Mouse (Mus musculus) duodenum, adult 2 months (tissue): ENCODE results near the gene Kdm5c. TPM values are rescaled to one million over a fixed set of nuclear protein-coding genes. Genes with fewer than 3 reads are reported as not detected.

Experiments
- polyA plus RNA-seq: library from polyadenylated mRNA; depleted of rRNA; stranded (reverse); fragments of >200 nt; gene quantifications from 2 replicates; pipeline ENCODE4 v1.2.3, GENCODE M21; 2012; ENCODE audit warnings: low replicate concordance; rRNA removed

The Kdm5c gene
- polyA plus RNA-seq: 57.0 and 68.7 TPM in 2 replicates

DNA sequence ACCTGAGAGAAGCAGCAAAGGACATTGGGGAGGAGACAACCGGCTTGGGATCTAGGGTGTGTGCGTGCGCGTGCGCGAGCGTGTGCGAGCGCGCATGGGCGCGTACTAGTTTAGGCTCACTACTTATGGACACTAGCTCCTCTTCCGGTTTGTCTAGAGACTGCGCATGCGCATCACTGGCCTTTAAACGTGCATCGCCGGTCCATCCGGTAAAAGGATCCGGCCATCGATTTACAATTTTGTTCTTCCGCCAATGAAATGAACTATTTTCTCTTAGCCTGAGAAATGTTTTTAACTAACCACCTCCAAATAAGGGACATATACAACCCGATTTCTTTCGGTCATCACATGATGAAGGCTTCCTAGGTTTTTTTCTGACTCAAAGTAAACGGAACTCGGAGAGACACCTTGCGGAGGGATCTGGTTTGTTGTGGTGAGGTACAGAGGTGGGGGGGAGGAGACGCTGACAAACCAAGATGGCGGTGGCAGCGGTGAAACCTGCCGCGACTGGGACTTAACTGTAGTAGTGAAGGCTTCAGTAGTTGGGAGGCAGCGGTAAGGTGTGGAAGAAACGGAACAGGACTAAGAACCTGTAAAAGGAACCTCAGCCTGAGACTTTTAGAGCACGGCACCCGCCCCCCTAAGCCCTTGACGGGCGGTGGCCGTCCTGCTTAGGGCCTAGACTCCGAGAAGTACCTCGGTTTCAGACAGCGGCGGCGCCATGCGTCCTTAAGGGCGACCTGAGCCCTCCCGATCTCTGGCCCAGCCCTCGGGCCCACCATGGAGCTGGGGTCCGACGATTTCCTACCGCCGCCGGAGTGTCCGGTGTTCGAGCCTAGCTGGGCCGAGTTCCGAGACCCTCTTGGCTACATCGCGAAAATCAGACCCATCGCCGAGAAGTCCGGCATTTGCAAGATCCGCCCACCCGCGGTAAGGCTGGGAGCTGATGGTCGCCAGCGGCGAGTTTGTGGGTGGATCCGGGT is at the start of gene Kdm5c:
Gene Kdm5c (plus strand): TSS at position 240 of the 983 bp plus-strand sequence.

Other genes starting within 250 kb of the Kdm5c start
- gene Hsd17b10, start 231.2 kb upstream of the Kdm5c start, polyA plus RNA-seq: 38.6 and 38.9 TPM in 2 replicates
- gene Ribc1, start 216.7 kb upstream of the Kdm5c start, polyA plus RNA-seq: 0.25 and 0.32 TPM in 2 replicates
- 5.6 and 7.7 TPM in 2 replicates for gene Smc1a, start 216.6 kb upstream of the Kdm5c start, polyA plus RNA-seq
- 14.3 and 15.1 TPM in 2 replicates for gene Iqsec2, start 88.8 kb upstream of the Kdm5c start, polyA plus RNA-seq
- gene Kantr, start 94.5 kb downstream of the Kdm5c start, polyA plus RNA-seq: 0.32 and 0.74 TPM in 2 replicates
- 6.1 and 7.4 TPM in 2 replicates for gene Tspyl2, start 109.4 kb downstream of the Kdm5c start, polyA plus RNA-seq
- gene Gpr173, start 135.7 kb downstream of the Kdm5c start, polyA plus RNA-seq: 0.44 and 1.1 TPM in 2 replicates